Mouse (Mus musculus) E14TG2a.4 (cell line): ENCODE results near the gene Lmntd1.

Source experiments
- H3K27me3 ChIP-seq: 2 replicates; pipeline ENCODE4 v1.6.1; 2014; ENCODE audit warnings: low read length, control low read depth; ENCODE audit not compliant: insufficient read depth
- H3K36me3 ChIP-seq: 2 replicates; pipeline ENCODE4 v1.6.1; 2014; ENCODE audit warnings: low read length, control low read depth; ENCODE audit not compliant: insufficient read depth
- H3K4me1 ChIP-seq: replicated peaks from 2 replicates; pipeline ENCODE4 v1.6.1; 2014; ENCODE audit warnings: low read depth, low read length, control low read depth
- H3K4me3 ChIP-seq: replicated peaks from 2 replicates; pipeline ENCODE4 v1.5.1; 2014; ENCODE audit warnings: mild to moderate bottlenecking, low read length
- H3K9me3 ChIP-seq: 2 replicates; pipeline ENCODE4 v1.6.1; 2014; ENCODE audit warnings: low read length, control low read depth
- CTCF ChIP-seq: conservative IDR thresholded peaks from 2 replicates; pipeline ENCODE4 v1.5.1; 2014; ENCODE audit warnings: low read length
- NANOG ChIP-seq: IDR thresholded peaks from 2 replicates; pipeline ENCODE4 v1.6.1; 2014; ENCODE audit warnings: borderline replicate concordance, low read length, mixed read lengths
- POU5F1 ChIP-seq: IDR thresholded peaks from 2 replicates; pipeline ENCODE4 v1.6.1; 2014; ENCODE audit warnings: low read length, borderline replicate concordance

Lmntd1 gene

DNA sequence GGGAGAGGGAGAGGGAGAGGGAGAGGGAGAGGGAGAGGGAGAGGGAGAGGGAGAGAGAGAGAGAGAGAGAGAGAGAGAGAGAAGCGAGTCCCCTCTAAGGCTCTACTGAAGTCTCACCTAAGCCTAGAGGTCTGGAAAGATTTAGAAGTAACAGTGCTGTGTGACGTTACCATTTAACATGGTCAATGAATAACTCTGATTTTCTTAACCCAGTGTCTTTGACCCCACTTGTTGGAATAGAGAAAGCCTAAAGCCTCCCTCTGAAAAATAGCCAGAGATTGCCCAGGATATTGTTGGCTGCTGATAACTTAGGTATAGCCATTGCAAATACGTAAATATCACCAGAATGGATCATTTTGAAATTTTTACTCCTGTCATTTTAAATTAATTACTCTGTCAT is 34.4 kb downstream of the Lmntd1 start:
- no peak for TF ChIP-seq CTCF
- Histone ChIP-seq H3K36me3 (no peaks in the 10 kb centered on the region), H3K9me3 (no peaks in the 10 kb centered on the region), H3K27me3 (peaks cover 3% of the 10 kb centered on the region; the same call in 1 of the 2 replicates), H3K4me3 (no peak overlapping the region), H3K4me1 (no peaks in the 10 kb centered on the region)

DNA sequence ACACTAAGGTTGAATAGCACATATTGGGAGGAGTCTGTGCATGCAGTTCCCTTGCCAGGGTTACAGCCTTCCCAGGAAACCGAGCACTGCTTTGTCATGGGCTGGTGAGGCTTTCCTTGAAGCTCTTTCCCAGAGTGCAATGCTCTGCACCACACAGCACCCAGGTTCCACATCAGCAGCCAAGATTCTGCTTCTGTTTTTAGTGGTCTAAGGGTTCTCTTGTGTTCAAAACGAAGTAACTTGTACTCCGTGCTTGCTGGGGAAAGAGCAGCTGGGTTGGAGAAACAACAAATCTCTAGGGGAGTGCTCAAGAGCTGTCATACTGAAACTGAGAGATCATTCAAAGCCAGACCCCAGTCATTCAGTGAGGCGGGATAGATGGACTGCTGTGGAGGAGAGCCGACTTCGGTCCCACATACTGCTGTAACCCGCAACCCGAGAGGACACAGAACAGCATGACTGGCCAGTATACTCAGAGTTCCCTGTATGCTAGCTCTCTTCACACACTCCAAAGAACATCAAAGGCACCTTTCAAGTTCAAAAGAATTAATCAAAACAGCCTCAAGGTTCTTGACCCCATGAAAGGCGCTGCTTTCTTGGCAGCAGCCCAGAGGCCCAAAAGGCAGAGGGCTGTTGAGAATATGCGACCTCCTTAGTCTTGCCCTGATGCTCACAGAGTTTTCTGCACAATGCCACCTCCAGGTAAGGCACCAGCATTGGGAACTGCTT is 35.5 kb downstream of the Lmntd1 start:
- no peaks in the 10 kb centered on the region for H3K9me3 ChIP-seq
- no peaks in the 10 kb centered on the region for H3K4me1 ChIP-seq
- H3K27me3 ChIP-seq = peaks cover 3% of the 10 kb centered on the region; the same call in 1 of the 2 replicates
- H3K36me3 ChIP-seq = no peaks in the 10 kb centered on the region
- no peak overlapping the region for H3K4me3 ChIP-seq
- no peak for TF ChIP-seq POU5F1
- TF ChIP-seq NANOG = no peak
- no peak for TF ChIP-seq CTCF

DNA sequence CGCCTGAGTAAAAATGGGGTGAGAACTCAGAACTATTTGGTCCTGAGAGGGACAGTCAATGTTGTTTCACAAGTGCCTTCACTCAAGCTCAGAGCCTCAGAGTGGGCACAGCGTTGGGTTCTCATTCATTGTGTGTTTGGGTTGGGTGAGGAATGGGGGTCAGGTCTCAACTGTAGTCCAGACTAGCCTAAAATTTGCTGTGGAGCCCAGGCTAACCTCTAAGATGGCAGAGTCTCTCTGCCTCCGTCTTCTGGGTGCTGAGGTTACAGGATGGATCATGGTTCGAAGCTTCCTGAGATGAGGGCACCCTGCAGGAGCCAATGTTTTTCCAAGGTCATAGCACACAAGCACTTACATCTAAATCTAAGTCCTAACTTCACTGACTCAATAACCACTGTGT is 37.4 kb downstream of the Lmntd1 start:
- H3K4me3 ChIP-seq = no peak overlapping the region
- TF ChIP-seq POU5F1 (no peak), CTCF (no peak), NANOG (no peak)
- no peaks in the 10 kb centered on the region for H3K9me3 ChIP-seq
- peaks cover 3% of the 10 kb centered on the region; the same call in 1 of the 2 replicates for H3K27me3 ChIP-seq
- no peaks in the 10 kb centered on the region for H3K4me1 ChIP-seq
- H3K36me3 ChIP-seq = no peaks in the 10 kb centered on the region

DNA sequence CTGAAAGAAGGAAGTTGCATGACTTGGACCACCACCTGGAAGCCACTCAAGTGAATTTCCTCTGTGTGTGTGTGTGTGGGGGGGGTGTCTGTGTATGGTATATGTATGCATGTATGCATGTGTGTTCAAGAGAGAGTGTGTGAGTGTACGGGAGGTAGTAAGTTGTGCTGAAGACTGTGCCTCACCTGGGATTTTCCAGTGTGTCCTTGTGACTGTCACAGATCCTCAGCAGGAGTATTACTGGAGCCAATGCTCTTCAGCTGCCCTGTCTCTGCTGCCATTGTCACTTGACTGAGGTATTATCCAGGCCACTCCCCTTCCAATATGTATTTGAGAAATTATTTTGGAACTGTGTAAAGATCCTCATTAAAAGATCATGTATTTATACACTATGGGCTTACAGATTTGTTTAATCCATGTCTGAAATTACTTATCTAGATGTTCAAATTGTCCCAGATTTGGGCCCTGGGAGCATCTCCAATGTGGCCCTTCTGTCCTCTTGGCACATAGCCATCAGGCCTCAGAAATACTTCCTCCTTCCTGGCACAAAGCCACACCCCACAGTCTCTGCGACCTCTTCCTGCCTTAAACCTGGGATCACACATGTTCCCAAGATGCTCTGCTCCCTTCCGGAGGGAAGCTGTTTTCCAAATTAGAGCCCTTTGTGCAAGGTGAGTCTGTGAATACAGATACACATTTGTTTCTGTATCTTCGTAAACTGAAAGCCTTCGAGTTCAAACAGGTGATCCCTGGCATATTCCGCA is 40.7 kb downstream of the Lmntd1 start:
- TF ChIP-seq CTCF (no peak), NANOG (no peak), POU5F1 (no peak)
- Histone ChIP-seq H3K4me1 (no peaks in the 10 kb centered on the region), H3K36me3 (no peaks in the 10 kb centered on the region), H3K27me3 (no peaks in the 10 kb centered on the region; the same call in 1 of the 2 replicates), H3K9me3 (no peaks in the 10 kb centered on the region), H3K4me3 (no peak overlapping the region)

DNA sequence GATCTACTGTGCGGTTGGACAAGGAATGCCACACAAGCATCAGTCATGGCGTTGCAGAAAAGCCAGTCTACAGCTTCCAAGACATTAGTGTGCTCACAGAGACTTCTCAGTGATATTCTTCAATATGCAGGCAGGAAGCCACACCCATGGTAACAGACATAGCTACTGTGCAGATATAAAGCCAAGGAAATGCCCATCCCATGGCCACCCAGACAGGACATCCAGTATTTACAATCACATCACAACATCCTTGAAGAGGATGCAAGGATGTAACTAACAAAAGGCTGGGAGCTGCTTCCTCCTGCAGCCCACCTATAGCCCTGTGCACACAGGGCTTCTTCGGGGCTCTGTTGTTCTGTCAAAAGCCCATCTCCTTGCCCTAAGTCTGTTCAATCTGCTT is 45.4 kb downstream of the Lmntd1 start:
- H3K27me3 ChIP-seq = no peaks in the 10 kb centered on the region
- H3K4me3 ChIP-seq = no peak overlapping the region
- no peaks in the 10 kb centered on the region for H3K9me3 ChIP-seq
- TF ChIP-seq POU5F1 = no peak
- no peaks in the 10 kb centered on the region for H3K36me3 ChIP-seq
- H3K4me1 ChIP-seq = no peaks in the 10 kb centered on the region

DNA sequence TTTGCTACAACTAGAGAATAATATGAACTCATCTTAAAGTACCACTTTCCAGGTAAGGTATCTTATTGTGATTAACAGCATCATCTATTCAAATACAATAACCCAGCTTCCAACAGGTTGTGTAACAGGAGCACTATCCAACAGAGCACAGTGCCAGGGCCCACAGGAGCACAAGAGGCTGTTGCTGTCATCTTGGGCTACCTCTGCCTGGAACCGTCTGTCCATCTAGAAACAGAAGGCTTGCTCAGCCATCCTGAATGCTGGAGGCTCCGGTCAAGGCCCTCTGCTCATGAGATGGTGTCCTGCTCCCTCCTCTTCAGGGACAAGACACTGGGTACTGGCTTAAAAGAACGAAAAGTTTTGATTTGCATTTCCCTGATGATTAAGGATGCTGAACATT is 46.3 kb downstream of the Lmntd1 start:
- Histone ChIP-seq H3K4me3 (no peak overlapping the region), H3K27me3 (no peaks in the 10 kb centered on the region), H3K4me1 (no peaks in the 10 kb centered on the region), H3K9me3 (no peaks in the 10 kb centered on the region), H3K36me3 (no peaks in the 10 kb centered on the region)
- TF ChIP-seq NANOG (no peak), POU5F1 (no peak), CTCF (no peak)

DNA sequence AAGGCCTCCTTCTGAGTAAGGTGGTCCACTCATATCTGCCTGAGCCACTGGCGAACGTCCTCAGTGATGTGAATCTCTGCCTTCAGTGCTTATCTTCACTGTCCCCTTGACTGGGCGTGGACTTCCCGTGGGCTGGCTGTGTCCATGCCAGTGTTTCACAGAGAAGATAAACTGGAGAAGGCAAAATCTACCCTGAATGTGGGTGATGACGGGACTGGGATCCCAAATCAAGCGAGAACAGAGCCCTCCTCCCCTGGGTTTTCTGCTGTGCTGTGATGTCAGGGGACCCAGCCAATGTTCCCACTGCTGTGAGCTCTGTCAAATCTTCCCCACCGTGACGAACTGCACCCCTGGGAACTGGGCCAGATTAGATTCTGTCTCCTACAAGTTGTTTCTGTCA is 46.8 kb downstream of the Lmntd1 start:
- no peak for TF ChIP-seq POU5F1
- no peak for TF ChIP-seq CTCF
- TF ChIP-seq NANOG = no peak

DNA sequence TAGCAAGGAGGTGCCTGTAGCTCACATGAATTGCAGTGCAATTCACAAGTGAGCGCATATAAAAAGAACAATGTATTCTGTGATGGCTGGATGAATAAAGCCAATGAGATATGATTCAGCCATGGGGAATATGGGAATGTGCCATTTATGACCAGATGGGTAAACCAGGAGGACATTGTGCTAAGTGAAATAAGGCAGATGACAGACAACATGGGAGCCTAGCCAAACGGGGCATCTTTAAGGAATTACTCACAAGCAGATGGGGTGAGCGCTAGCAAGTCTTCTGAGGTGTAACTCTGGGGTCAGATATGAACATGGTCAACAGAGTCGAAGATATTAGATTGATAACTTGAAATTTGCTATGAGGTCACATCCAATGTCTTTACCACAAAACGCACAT is 48.5 kb downstream of the Lmntd1 start:
- Histone ChIP-seq H3K36me3 (no peaks in the 10 kb centered on the region), H3K4me3 (no peak overlapping the region), H3K4me1 (no peaks in the 10 kb centered on the region), H3K9me3 (no peaks in the 10 kb centered on the region), H3K27me3 (no peaks in the 10 kb centered on the region)
- no peak for TF ChIP-seq NANOG
- TF ChIP-seq POU5F1 = no peak

More for the DNA sequence above, 46.8 kb downstream of the Lmntd1 start:
- Histone ChIP-seq H3K27me3 (no peaks in the 10 kb centered on the region), H3K9me3 (no peaks in the 10 kb centered on the region), H3K4me3 (no peak overlapping the region), H3K4me1 (no peaks in the 10 kb centered on the region), H3K36me3 (no peaks in the 10 kb centered on the region)
